Mouse (Mus musculus) liver, embryonic 12.5 days (tissue): ENCODE results near the gene Smad3. TPM values are rescaled to one million over a fixed set of nuclear protein-coding genes. Genes with fewer than 3 reads are reported as not detected.

Source experiments
- ATAC-seq: fragments of 200-750 bp; cut with Nextera tagmentation; 2 replicates; pipeline ENCODE4 v1.8.0; 2017; ENCODE audit warnings: moderate number of reproducible peaks, mild to moderate bottlenecking, moderate library complexity
- H3K27ac ChIP-seq: fragments of 300-500 bp; sonication (generic); 2 replicates; pipeline ENCODE4 v1.5.1; 2016; ENCODE audit warnings: mild to moderate bottlenecking
- H3K27me3 ChIP-seq: fragments of 300-500 bp; sonication (generic); replicated peaks from 2 replicates; pipeline ENCODE4 v1.6.1; 2016; ENCODE audit warnings: mild to moderate bottlenecking, moderate library complexity
- H3K36me3 ChIP-seq: fragments of 300-500 bp; sonication (generic); 2 replicates; pipeline ENCODE4 v1.6.1; 2016; ENCODE audit warnings: mild to moderate bottlenecking, moderate library complexity
- H3K4me1 ChIP-seq: fragments of 300-500 bp; sonication (generic); 2 replicates; pipeline ENCODE4 v1.6.1; 2016
- H3K4me2 ChIP-seq: fragments of 300-500 bp; sonication (generic); 2 replicates; pipeline ENCODE4 v1.6.1; 2016; ENCODE audit warnings: mild to moderate bottlenecking, moderate library complexity
- H3K4me3 ChIP-seq: fragments of 300-500 bp; sonication (generic); 2 replicates; pipeline ENCODE4 v1.5.1; 2016; ENCODE audit warnings: mild to moderate bottlenecking, moderate library complexity
- H3K9ac ChIP-seq: fragments of 300-500 bp; sonication (generic); 2 replicates; pipeline ENCODE4 v1.6.1; 2016; ENCODE audit warnings: mild to moderate bottlenecking, moderate library complexity
- H3K9me3 ChIP-seq: fragments of 300-500 bp; sonication (generic); replicated peaks from 2 replicates; pipeline ENCODE4 v1.6.1; 2016; ENCODE audit warnings: mild to moderate bottlenecking, moderate library complexity
- WGBS: fragments of 180-500 bp; shearing (Covaris S2); methylation state at CpG from one replicate; pipeline ENCODE4 v1.1.7; 2016; ENCODE audit not compliant: insufficient replicate concordance; 5-methylcytosine and 5-hydroxymethylcytosine counted together
- polyA plus RNA-seq: library from polyadenylated mRNA; unstranded; fragments of >200 nt; fragmentation: Nextera tagmentation; extraction: Ambion mirVana; gene quantifications from 2 replicates; pipeline ENCODE4 v1.2.1, GENCODE M21; 2016

Gene Smad3
- polyA plus RNA-seq, 1 experiment from 2014 or later, result 7.2 TPM

DNA sequence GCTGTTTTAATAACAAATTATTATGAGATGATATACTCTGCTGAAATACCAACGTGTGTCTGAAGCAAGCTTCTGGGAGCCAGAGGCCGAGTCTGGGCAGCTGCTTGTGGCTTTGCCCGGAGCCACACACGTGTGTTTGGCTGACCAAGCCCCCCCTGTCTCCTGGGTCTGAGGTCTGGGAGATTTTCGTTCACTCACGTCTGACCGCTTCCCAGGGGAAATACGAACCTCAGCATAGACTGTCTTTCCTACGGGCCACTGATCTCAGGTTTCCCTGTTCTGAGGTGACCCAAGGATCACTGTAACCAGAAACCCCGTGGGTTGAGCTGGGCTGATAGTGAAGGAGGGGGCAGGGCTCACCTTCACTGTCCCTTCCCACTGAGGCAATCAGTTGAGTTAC lies 94.6 kb downstream of the Smad3 start:
- peaks cover 22% of the 10 kb centered on the region for H3K4me1 ChIP-seq

GRCm38 (mm10) chr9:63662759-63663158 lies 95.0 kb downstream of the Smad3 start:
- no peak for ATAC-seq
- Histone ChIP-seq H3K4me3 (no peak overlapping the region), H3K9me3 (no peaks in the 10 kb centered on the region), H3K9ac (no peak overlapping the region), H3K27ac (no peak overlapping the region), H3K4me2 (no peak overlapping the region), H3K36me3 (peaks cover 68% of the 10 kb centered on the region), H3K4me1 (peaks cover 22% of the 10 kb centered on the region), H3K27me3 (no peaks in the 10 kb centered on the region)
- 51% methylated on average over 7 of the region's 7 CpGs for WGBS

More for the DNA sequence above, 94.6 kb downstream of the Smad3 start:
- H3K9me3 ChIP-seq, result no peaks in the 10 kb centered on the region
- WGBS, result 69% methylated on average over 10 of the region's 10 CpGs
- ATAC-seq, result no peak
- H3K4me2 ChIP-seq, result no peak overlapping the region
- H3K36me3 ChIP-seq, result peaks cover 66% of the 10 kb centered on the region
- no peak overlapping the region for H3K27ac ChIP-seq
- no peaks in the 10 kb centered on the region for H3K27me3 ChIP-seq
- H3K9ac ChIP-seq, result no peak overlapping the region
- H3K4me3 ChIP-seq, result no peak overlapping the region

GRCm38 (mm10) chr9:63660691-63661090 lies 97.1 kb downstream of the Smad3 start:
- Histone ChIP-seq H3K36me3 (peaks cover 49% of the 10 kb centered on the region), H3K9ac (no peak overlapping the region), H3K4me3 (no peak overlapping the region), H3K4me1 (peaks cover 22% of the 10 kb centered on the region), H3K27ac (no peak overlapping the region), H3K27me3 (no peaks in the 10 kb centered on the region), H3K9me3 (no peaks in the 10 kb centered on the region), H3K4me2 (no peak overlapping the region)
- WGBS, result 76% methylated on average over 3 of the region's 3 CpGs
- ATAC-seq, result no peak

GRCm38 (mm10) chr9:63660061-63660460 lies 97.7 kb downstream of the Smad3 start:
- H3K27me3 ChIP-seq, result no peaks in the 10 kb centered on the region
- no peak for ATAC-seq
- WGBS, result 78% methylated on average over 4 of the region's 4 CpGs

GRCm38 (mm10) chr9:63658970-63659371 lies 98.8 kb downstream of the Smad3 start:
- Histone ChIP-seq H3K27me3 (no peaks in the 10 kb centered on the region), H3K27ac (no peak overlapping the region), H3K4me3 (no peak overlapping the region), H3K36me3 (peaks cover 53% of the 10 kb centered on the region), H3K4me1 (peaks cover 11% of the 10 kb centered on the region; the same call in 1 of the 2 replicates), H3K4me2 (no peak overlapping the region), H3K9ac (no peak overlapping the region), H3K9me3 (no peaks in the 10 kb centered on the region)
- no peak for ATAC-seq
- 79% methylated on average over 5 of the region's 5 CpGs for WGBS

More at GRCm38 (mm10) chr9:63660061-63660460, 97.7 kb downstream of the Smad3 start:
- H3K9ac ChIP-seq, result no peak overlapping the region
- H3K4me3 ChIP-seq, result no peak overlapping the region
- no peaks in the 10 kb centered on the region for H3K9me3 ChIP-seq
- no peak overlapping the region for H3K27ac ChIP-seq
- peaks cover 51% of the 10 kb centered on the region for H3K36me3 ChIP-seq
- no peak overlapping the region for H3K4me2 ChIP-seq
- peaks cover 17% of the 10 kb centered on the region for H3K4me1 ChIP-seq

GRCm38 (mm10) chr9:63658436-63658835 lies 99.4 kb downstream of the Smad3 start:
- H3K4me2 ChIP-seq, result no peak overlapping the region
- no peak overlapping the region for H3K9ac ChIP-seq
- no peaks in the 10 kb centered on the region for H3K9me3 ChIP-seq
- no peak overlapping the region for H3K4me3 ChIP-seq
- H3K27me3 ChIP-seq, result no peaks in the 10 kb centered on the region
- H3K27ac ChIP-seq, result no peak overlapping the region
- 77% methylated on average over 9 of the region's 9 CpGs for WGBS
- H3K36me3 ChIP-seq, result peaks cover 53% of the 10 kb centered on the region
- no peak for ATAC-seq
- H3K4me1 ChIP-seq, result peaks cover 5% of the 10 kb centered on the region; the same call in 1 of the 2 replicates

DNA sequence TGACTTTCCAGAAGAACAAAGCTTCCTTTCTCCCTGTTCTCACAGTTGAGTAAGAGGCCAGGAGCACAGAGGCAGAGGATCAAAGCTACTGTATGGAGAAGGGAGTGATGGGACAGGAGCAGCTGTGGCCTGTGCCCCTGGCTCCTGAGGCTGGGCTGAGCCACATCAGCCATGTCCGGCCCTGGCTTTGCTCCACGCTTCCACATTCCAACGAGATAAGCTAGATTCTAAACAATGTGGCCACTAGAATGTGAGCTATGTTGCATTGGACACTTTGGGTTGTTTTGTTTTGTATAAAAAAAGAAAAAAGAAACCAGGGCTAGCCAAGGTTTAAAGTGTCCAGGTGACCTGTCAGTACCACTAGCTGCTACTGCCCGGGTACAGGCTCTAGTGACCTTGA lies 100.6 kb downstream of the Smad3 start:
- H3K4me1 ChIP-seq, result no peaks in the 10 kb centered on the region
- H3K4me3 ChIP-seq, result no peak overlapping the region
- H3K36me3 ChIP-seq, result peaks cover 62% of the 10 kb centered on the region
- no peaks in the 10 kb centered on the region for H3K9me3 ChIP-seq
- no peaks in the 10 kb centered on the region for H3K27me3 ChIP-seq
- WGBS, result 74% methylated on average over 4 of the region's 4 CpGs
- no peak for ATAC-seq
- no peak overlapping the region for H3K9ac ChIP-seq
- no peak overlapping the region for H3K4me2 ChIP-seq
- H3K27ac ChIP-seq, result no peak overlapping the region

GRCm38 (mm10) chr9:63655092-63655491 lies 102.7 kb downstream of the Smad3 start:
- no peak for ATAC-seq
- Histone ChIP-seq H3K4me2 (no peak overlapping the region), H3K4me3 (no peak overlapping the region), H3K9ac (no peak overlapping the region), H3K27me3 (no peaks in the 10 kb centered on the region), H3K9me3 (no peaks in the 10 kb centered on the region), H3K4me1 (no peaks in the 10 kb centered on the region), H3K27ac (no peak overlapping the region), H3K36me3 (peaks cover 65% of the 10 kb centered on the region)
- WGBS, result 88% methylated on average over 1 of the region's 1 CpGs

- no peak for ATAC-seq
- H3K27ac ChIP-seq, result no peak overlapping the region
- H3K36me3 ChIP-seq, result peaks cover 66% of the 10 kb centered on the region
- H3K4me2 ChIP-seq, result no peak overlapping the region
- H3K27me3 ChIP-seq, result no peaks in the 10 kb centered on the region
- H3K9ac ChIP-seq, result no peak overlapping the region
- H3K9me3 ChIP-seq, result no peaks in the 10 kb centered on the region
- no peaks in the 10 kb centered on the region for H3K4me1 ChIP-seq
- WGBS, result 85% methylated on average over 8 of the region's 8 CpGs
- no peak overlapping the region for H3K4me3 ChIP-seq
These were observed 103.2 kb downstream of the Smad3 start for GRCm38 (mm10) chr9:63654575-63654974.

DNA sequence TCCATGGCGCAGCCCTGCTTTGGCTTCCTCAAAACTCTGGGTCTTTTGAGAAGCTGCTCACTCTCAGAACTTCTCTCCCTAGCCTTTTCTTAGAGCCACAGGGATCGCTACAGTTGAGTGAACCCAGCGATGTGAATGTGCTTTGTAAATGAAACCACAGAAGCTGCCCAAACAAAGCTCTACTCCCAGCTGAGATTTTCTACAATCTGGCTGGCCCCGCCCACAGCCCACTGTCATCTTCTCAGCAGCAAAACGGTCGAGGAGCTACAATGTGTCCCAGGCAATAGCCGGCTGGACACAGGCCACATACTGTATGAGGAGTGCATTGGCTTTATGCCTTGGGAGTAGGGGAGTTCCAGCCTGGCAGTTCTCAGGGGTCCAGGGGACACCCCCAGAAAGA lies 104.1 kb downstream of the Smad3 start:
- no peak overlapping the region for H3K4me3 ChIP-seq
- H3K36me3 ChIP-seq, result peaks cover 72% of the 10 kb centered on the region
- H3K9me3 ChIP-seq, result no peaks in the 10 kb centered on the region
- ATAC-seq, result no peak
- no peaks in the 10 kb centered on the region for H3K27me3 ChIP-seq
- no peak overlapping the region for H3K27ac ChIP-seq
- WGBS, result 64% methylated on average over 7 of the region's 7 CpGs
- H3K4me2 ChIP-seq, result no peak overlapping the region
- no peaks in the 10 kb centered on the region for H3K4me1 ChIP-seq
- H3K9ac ChIP-seq, result no peak overlapping the region

- no peak overlapping the region for H3K9ac ChIP-seq
- H3K4me2 ChIP-seq, result no peak overlapping the region
- H3K4me1 ChIP-seq, result no peaks in the 10 kb centered on the region
- no peaks in the 10 kb centered on the region for H3K9me3 ChIP-seq
- no peaks in the 10 kb centered on the region for H3K27me3 ChIP-seq
- H3K27ac ChIP-seq, result no peak overlapping the region
- peaks cover 78% of the 10 kb centered on the region for H3K36me3 ChIP-seq
- ATAC-seq, result no peak
- no peak overlapping the region for H3K4me3 ChIP-seq
- WGBS, result 90% methylated on average over 11 of the region's 11 CpGs
These were observed 106.2 kb downstream of the Smad3 start for GRCm38 (mm10) chr9:63651594-63651993.

DNA sequence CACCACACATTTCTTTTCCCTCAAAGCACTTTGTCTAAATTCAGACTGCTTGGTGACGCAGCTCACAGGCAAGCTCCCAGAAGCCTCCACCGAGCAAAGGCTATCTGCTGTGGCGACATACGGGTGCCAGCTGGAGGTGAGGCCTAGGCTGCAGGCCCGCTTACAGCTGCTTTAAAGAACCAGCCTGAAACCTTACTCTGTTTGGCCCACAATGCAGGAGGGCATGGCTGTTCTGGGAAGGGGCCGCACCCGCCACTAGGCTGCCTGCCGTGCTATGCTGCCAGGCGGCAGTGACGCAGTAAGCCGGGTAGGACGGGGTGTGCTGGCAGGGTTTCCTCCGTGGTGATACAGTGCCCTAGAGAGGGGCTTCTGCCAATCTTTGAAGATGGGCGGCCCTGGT lies 106.9 kb downstream of the Smad3 start:
- Histone ChIP-seq H3K27ac (no peak overlapping the region), H3K4me3 (no peak overlapping the region), H3K27me3 (no peaks in the 10 kb centered on the region), H3K9me3 (no peaks in the 10 kb centered on the region), H3K9ac (no peak overlapping the region), H3K4me2 (no peak overlapping the region), H3K36me3 (peaks cover 81% of the 10 kb centered on the region), H3K4me1 (no peaks in the 10 kb centered on the region)
- 79% methylated on average over 14 of the region's 14 CpGs for WGBS
- ATAC-seq, result no peak

- Histone ChIP-seq H3K4me2 (no peak overlapping the region), H3K9ac (no peak overlapping the region), H3K36me3 (peaks cover 73% of the 10 kb centered on the region), H3K9me3 (no peaks in the 10 kb centered on the region), H3K4me1 (no peaks in the 10 kb centered on the region), H3K27me3 (no peaks in the 10 kb centered on the region), H3K27ac (no peak overlapping the region), H3K4me3 (no peak overlapping the region)
- ATAC-seq, result no peak
- WGBS, result 81% methylated on average over 8 of the region's 8 CpGs
These were observed 107.8 kb downstream of the Smad3 start for GRCm38 (mm10) chr9:63649841-63650545.
